Mouse (Mus musculus): ENCODE data around the gene Ap1ar. TPM values are rescaled to one million over a fixed set of nuclear protein-coding genes. Genes with fewer than 3 reads are reported as not detected.

Gene Ap1ar
- polyA plus RNA-seq, 1 experiment from 2014 or later, result 19.7 TPM

- Histone ChIP-seq H3K9ac (no peak overlapping the region), H3K27ac (no peak overlapping the region), H3K36me3 (peaks cover 43% of the 10 kb centered on the region), H3K9me3 (replicated peaks) (no peaks in the 10 kb centered on the region), H3K4me1 (replicated peaks) (peaks cover 32% of the 10 kb centered on the region), H3K27me3 (no peaks in the 10 kb centered on the region), H3K4me3 (replicated peaks) (no peak overlapping the region), H3K4me2 (no peak overlapping the region)
- ATAC-seq (ENCODE audit: low read depth), result peak; percentile 69
- WGBS (ENCODE audit: insufficient replicate concordance), result 72% methylated on average over 11 of the region's 11 CpGs
- no peak for DNase-seq
Measured at GRCm38 (mm10) chr3:127818694-127819663, 18.3 kb downstream of the Ap1ar start.

GRCm38 (mm10) chr3:127817120-127817683 lies 20.1 kb downstream of the Ap1ar start:
- Histone ChIP-seq H3K27ac (no peak overlapping the region), H3K4me2 (no peak overlapping the region), H3K9ac (no peak overlapping the region), H3K4me1 (replicated peaks) (peaks cover 28% of the 10 kb centered on the region), H3K27me3 (no peaks in the 10 kb centered on the region), H3K4me3 (replicated peaks) (no peak overlapping the region), H3K36me3 (peaks cover 54% of the 10 kb centered on the region), H3K9me3 (replicated peaks) (no peaks in the 10 kb centered on the region)
- DNase-seq (no peak), ATAC-seq (ENCODE audit: low read depth) (no peak)
- 81% methylated on average over 7 of the region's 7 CpGs for WGBS (ENCODE audit: insufficient replicate concordance)

GRCm38 (mm10) chr3:127809103-127809502 lies 28.2 kb downstream of the Ap1ar start:
- ATAC-seq (ENCODE audit: low read depth) (no peak), DNase-seq (no peak)
- Histone ChIP-seq H3K9ac (no peak overlapping the region), H3K27ac (no peak overlapping the region), H3K36me3 (peaks cover 71% of the 10 kb centered on the region), H3K27me3 (no peaks in the 10 kb centered on the region), H3K4me3 (replicated peaks) (no peak overlapping the region), H3K4me1 (replicated peaks) (peaks cover 9% of the 10 kb centered on the region), H3K4me2 (no peak overlapping the region), H3K9me3 (replicated peaks) (no peaks in the 10 kb centered on the region)
- 82% methylated on average over 7 of the region's 7 CpGs for WGBS (ENCODE audit: insufficient replicate concordance)

GRCm38 (mm10) chr3:127807846-127808245 lies 29.5 kb downstream of the Ap1ar start:
- H3K4me1 ChIP-seq (replicated peaks), result peaks cover 13% of the 10 kb centered on the region
- no peaks in the 10 kb centered on the region for H3K9me3 ChIP-seq (replicated peaks)
- DNase-seq (no peak), ATAC-seq (ENCODE audit: low read depth) (no peak)
- H3K27me3 ChIP-seq, result no peaks in the 10 kb centered on the region
- peaks cover 59% of the 10 kb centered on the region for H3K36me3 ChIP-seq
- 88% methylated on average over 5 of the region's 5 CpGs for WGBS (ENCODE audit: insufficient replicate concordance)
- H3K27ac ChIP-seq, result no peak overlapping the region
- no peak overlapping the region for H3K9ac ChIP-seq
- H3K4me3 ChIP-seq (replicated peaks), result no peak overlapping the region
- no peak overlapping the region for H3K4me2 ChIP-seq

- Histone ChIP-seq H3K36me3 (peaks cover 44% of the 10 kb centered on the region), H3K9ac (no peak overlapping the region), H3K9me3 (replicated peaks) (no peaks in the 10 kb centered on the region), H3K4me2 (no peak overlapping the region), H3K27me3 (no peaks in the 10 kb centered on the region), H3K4me3 (replicated peaks) (no peak overlapping the region), H3K4me1 (replicated peaks) (peaks cover 13% of the 10 kb centered on the region), H3K27ac (no peak overlapping the region)
- no peak for DNase-seq
- 84% methylated on average over 6 of the region's 6 CpGs for WGBS (ENCODE audit: insufficient replicate concordance)
- no peak for ATAC-seq (ENCODE audit: low read depth)
Measured at GRCm38 (mm10) chr3:127805991-127806390, 31.3 kb downstream of the Ap1ar start.

- DNase-seq, result no peak
- no peak overlapping the region for H3K4me2 ChIP-seq
Measured at GRCm38 (mm10) chr3:127805071-127805470, 32.3 kb downstream of the Ap1ar start.

GRCm38 (mm10) chr3:127804439-127804838 lies 32.9 kb downstream of the Ap1ar start:
- Histone ChIP-seq H3K27me3 (no peaks in the 10 kb centered on the region), H3K9ac (no peak overlapping the region), H3K4me2 (no peak overlapping the region), H3K27ac (no peak overlapping the region), H3K4me3 (replicated peaks) (no peak overlapping the region), H3K4me1 (replicated peaks) (peaks cover 17% of the 10 kb centered on the region), H3K9me3 (replicated peaks) (no peaks in the 10 kb centered on the region), H3K36me3 (peaks cover 33% of the 10 kb centered on the region)
- DNase-seq, result no peak
- ATAC-seq (ENCODE audit: low read depth), result peak; percentile 79
- WGBS (ENCODE audit: insufficient replicate concordance), result 35% methylated on average over 4 of the region's 4 CpGs

More at GRCm38 (mm10) chr3:127805071-127805470, 32.3 kb downstream of the Ap1ar start:
- Histone ChIP-seq H3K9me3 (replicated peaks) (no peaks in the 10 kb centered on the region), H3K27me3 (no peaks in the 10 kb centered on the region), H3K27ac (no peak overlapping the region), H3K9ac (no peak overlapping the region), H3K4me3 (replicated peaks) (no peak overlapping the region), H3K36me3 (peaks cover 35% of the 10 kb centered on the region), H3K4me1 (replicated peaks) (peaks cover 13% of the 10 kb centered on the region)
- 82% methylated on average over 12 of the region's 12 CpGs for WGBS (ENCODE audit: insufficient replicate concordance)
- ATAC-seq (ENCODE audit: low read depth), result no peak

GRCm38 (mm10) chr3:127802814-127803213 lies 34.5 kb downstream of the Ap1ar start:
- H3K9me3 ChIP-seq (replicated peaks), result no peaks in the 10 kb centered on the region
- H3K4me1 ChIP-seq (replicated peaks), result peaks cover 17% of the 10 kb centered on the region
- DNase-seq (no peak), ATAC-seq (ENCODE audit: low read depth) (no peak; the same call in 1 of the 2 replicates)
- H3K27ac ChIP-seq, result no peak overlapping the region
- no peak overlapping the region for H3K4me3 ChIP-seq (replicated peaks)
- H3K4me2 ChIP-seq, result 0 out of 2 replicates have a peak overlapping the region, but pooled peaks have one; percentile 23
- H3K9ac ChIP-seq, result peak overlapping the region; percentile 33; the same call in 1 of the 2 replicates
- 49% methylated on average over 8 of the region's 8 CpGs for WGBS (ENCODE audit: insufficient replicate concordance)
- peaks cover 17% of the 10 kb centered on the region for H3K36me3 ChIP-seq
- no peaks in the 10 kb centered on the region for H3K27me3 ChIP-seq

- H3K27me3 ChIP-seq, result no peaks in the 10 kb centered on the region
- H3K9ac ChIP-seq, result no peak overlapping the region
- peaks cover 24% of the 10 kb centered on the region for H3K36me3 ChIP-seq
- WGBS (ENCODE audit: insufficient replicate concordance), result 77% methylated on average over 8 of the region's 8 CpGs
- DNase-seq (no peak), ATAC-seq (ENCODE audit: low read depth) (no peak)
- H3K4me3 ChIP-seq (replicated peaks), result no peak overlapping the region
- no peak overlapping the region for H3K27ac ChIP-seq
- no peaks in the 10 kb centered on the region for H3K9me3 ChIP-seq (replicated peaks)
- peaks cover 17% of the 10 kb centered on the region for H3K4me1 ChIP-seq (replicated peaks)
- no peak overlapping the region for H3K4me2 ChIP-seq
Measured at GRCm38 (mm10) chr3:127801162-127801561, 36.2 kb downstream of the Ap1ar start.

GRCm38 (mm10) chr3:127796271-127796670 lies 41.1 kb downstream of the Ap1ar start:
- no peak overlapping the region for H3K4me3 ChIP-seq (replicated peaks)
- no peak for DNase-seq
- no peak overlapping the region for H3K4me2 ChIP-seq
- H3K27ac ChIP-seq, result no peak overlapping the region
- H3K4me1 ChIP-seq (replicated peaks), result peaks cover 29% of the 10 kb centered on the region
- peaks cover 30% of the 10 kb centered on the region for H3K36me3 ChIP-seq
- ATAC-seq (ENCODE audit: low read depth), result no peak
- H3K9me3 ChIP-seq (replicated peaks), result peaks cover 5% of the 10 kb centered on the region; the same call in 1 of the 2 replicates
- no peak overlapping the region for H3K9ac ChIP-seq
- no peaks in the 10 kb centered on the region for H3K27me3 ChIP-seq
- 92% methylated on average over 7 of the region's 7 CpGs for WGBS (ENCODE audit: insufficient replicate concordance)

- DNase-seq (no peak), ATAC-seq (ENCODE audit: low read depth) (no peak)
- WGBS (ENCODE audit: insufficient replicate concordance), result 87% methylated on average over 3 of the region's 3 CpGs
- Histone ChIP-seq H3K4me2 (no peak overlapping the region), H3K9me3 (replicated peaks) (peaks cover 5% of the 10 kb centered on the region; the same call in 1 of the 2 replicates), H3K4me1 (replicated peaks) (peaks cover 30% of the 10 kb centered on the region), H3K9ac (no peak overlapping the region), H3K27ac (no peak overlapping the region), H3K27me3 (no peaks in the 10 kb centered on the region), H3K36me3 (peaks cover 30% of the 10 kb centered on the region), H3K4me3 (replicated peaks) (no peak overlapping the region)
Measured at GRCm38 (mm10) chr3:127795762-127796161, 41.6 kb downstream of the Ap1ar start.
